Mouse (Mus musculus) spleen, adult 18-20 months (tissue): ENCODE results near the gene Duox2.
"Not testable (repeated sequence)": the region's sequence is repeated elsewhere in the genome, so short reads cannot be mapped to it uniquely, and the experiment has no call there.

Source experiments
- DNase-seq, 2 experiments: peaks; one replicate each; pipeline ENCODE4 v3.0.0; 2022; ENCODE audit warnings: mixed read lengths in 2 of 2

Duox2 gene

DNA sequence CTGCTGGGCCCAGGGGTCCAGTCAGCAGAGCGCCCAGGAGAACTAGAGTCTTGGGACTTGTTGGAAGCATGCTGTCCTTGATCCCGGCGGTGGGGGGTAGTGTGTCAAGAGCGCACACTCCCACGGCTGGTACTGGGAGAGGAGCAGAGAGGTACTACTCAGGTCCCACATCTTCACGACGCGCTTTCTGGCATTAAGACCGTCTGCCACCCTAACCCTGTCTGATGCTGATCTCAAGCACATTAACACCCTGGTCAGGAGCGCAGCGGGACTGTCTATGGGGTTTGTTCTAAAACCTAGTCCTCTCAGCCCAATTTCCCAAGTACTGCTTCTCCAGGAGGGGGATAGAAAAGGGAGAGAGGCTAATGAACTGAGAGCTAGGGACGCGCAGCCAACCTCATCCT lies at the start of gene Duox2:
Gene Duox2, minus strand, starts transcription at position 354 of the 404 bp plus-strand sequence.
- DNase-seq, result no peak

DNA sequence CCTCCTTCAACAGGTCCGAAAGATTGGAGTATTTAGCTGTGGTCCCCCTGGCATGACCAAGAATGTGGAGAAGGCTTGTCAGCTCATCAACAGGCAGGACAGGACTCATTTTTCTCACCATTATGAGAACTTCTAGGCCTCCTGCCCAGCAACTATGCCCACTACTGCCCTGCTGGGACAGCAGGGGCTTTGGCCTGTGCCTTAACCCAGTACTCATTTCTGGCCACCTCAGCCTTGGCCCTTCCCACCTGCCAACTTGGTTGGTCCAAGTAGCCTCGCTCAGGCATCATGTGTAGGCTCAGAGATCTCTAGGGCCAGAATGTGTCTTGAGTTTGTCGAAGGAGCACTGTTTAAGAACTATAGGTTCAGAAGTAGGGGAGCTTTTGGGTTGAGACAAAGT lies 49.0 kb upstream of the Duox2 start:
- DNase-seq, result no peak

DNA sequence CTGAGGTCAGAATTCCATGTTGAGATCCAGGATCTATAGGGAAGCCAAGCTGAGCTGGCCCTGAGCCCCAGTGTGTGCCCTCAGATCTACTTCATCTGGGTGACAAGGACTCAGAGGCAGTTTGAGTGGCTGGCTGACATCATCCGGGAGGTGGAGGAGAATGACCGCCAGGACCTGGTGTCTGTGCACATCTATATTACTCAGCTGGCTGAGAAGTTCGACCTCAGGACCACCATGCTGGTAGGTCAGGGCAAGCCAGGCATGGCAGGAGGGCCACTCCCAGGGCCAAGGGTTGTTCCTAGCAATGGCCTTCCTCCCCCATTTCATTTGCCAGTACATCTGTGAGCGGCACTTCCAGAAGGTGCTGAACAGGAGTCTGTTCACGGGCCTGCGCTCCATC lies 47.9 kb upstream of the Duox2 start:
- DNase-seq, result not testable (repeated sequence)

DNA sequence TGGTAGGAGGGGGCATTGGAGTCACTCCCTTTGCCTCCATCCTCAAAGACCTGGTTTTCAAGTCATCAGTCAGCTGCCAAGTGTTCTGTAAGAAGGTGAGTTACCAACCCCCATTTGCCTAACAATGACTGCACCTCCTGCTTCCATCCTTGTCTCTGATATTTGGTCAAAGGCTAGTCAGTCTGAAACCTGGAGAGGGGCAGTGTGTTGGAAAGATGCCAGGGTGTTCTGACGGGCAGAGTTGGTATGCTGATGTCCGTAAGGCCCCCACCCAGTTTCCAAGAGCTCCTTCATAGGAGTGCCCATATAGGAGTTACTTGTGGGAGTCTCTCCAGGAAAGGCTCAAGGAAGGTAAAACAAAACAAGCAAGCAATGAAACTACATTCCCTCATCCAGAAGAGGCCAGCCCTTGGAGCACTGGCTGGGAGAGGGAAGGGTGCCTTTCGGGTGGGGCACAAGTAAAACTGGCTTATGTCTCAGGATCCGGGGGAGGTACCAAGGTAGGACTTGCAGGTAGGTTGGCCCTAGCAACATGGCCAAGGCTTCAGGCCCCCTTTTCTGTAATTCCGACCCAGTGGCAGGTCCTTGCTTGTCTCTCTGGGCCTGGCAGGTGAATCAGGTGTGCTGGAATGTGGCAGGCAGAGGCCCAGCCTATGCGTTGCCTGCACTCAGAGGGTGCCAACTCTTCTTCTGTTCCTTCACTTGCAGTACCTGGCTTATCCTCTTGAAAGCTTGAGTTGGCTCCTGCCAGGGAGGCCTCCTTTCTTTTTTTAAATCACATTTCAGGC lies 47.1 kb upstream of the Duox2 start:
- no peak for DNase-seq

DNA sequence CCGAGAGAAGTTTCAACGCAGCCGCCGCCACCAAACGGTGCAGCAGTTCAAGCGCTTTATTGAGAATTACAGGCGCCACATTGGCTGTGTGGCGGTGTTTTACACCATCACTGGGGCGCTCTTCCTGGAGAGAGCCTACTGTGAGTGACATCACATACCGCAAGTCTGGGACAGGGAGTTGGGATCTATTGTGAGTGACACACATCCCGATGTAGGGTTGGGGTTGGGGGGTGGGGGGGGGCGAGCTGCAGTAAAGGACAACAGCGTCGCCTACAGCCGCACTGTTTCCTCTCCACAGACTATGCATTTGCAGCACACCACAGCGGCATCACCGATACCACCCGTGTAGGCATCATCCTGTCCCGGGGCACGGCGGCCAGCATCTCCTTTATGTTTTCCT lies 39.0 kb upstream of the Duox2 start:
- DNase-seq, result no peak

DNA sequence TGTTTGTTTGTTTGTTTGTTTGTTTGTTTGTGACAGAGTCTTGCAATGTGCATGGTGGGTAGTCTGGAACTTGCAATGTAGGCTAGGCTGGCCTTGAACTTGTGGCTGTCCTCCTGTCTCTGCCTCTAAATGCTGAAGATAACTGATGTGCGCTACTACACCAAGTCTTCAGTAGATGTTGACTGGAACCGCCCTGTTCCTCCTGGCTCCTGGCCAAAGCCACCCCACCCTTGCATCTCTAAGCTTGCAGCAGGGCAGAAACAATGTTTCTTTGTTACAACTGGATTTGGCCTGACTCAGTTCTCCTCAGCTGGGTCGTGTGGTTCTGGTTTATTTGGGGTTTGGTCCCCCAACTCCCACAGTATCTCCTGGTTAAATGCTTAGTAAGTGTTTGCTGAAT lies 35.9 kb upstream of the Duox2 start:
- no peak for DNase-seq

DNA sequence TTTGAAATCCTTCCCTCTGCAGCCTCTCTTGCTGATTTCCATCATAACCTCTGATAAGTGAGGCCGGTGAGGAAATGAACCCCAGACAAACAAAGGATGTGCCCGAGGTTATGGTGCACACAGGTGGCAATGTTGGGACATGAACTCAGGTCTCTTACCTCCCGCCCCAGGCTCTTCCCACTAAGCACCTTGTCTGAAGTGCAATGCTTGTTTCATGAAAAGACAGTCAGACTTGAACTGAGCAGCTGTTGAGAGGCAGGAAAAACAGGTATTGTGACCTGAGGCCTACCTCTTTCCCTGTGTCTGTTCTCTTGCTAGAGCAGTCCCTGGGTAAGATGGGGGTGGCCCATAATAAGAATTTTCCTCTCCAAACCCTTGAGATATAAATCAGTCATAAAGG lies 34.0 kb upstream of the Duox2 start:
- no peak for DNase-seq

DNA sequence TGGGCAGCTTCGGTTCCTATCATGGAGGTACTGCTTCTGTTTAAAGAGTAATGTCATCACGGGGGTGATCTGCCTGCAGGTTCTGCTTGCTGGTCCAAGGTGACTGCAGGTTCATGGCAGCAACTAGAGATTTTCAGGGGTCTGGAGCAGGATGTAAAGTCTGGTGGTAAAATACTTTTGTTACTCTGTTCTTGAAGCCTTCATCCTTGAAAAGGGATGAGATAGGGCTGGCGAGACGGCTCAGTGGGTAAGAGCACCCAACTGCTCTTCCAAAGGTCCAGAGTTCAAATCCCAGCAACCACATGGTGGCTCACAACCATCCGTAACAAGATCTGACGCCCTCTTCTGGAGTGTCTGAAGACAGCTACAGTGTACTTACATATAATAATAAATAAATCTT lies 32.1 kb upstream of the Duox2 start:
- not testable (repeated sequence) for DNase-seq

DNA sequence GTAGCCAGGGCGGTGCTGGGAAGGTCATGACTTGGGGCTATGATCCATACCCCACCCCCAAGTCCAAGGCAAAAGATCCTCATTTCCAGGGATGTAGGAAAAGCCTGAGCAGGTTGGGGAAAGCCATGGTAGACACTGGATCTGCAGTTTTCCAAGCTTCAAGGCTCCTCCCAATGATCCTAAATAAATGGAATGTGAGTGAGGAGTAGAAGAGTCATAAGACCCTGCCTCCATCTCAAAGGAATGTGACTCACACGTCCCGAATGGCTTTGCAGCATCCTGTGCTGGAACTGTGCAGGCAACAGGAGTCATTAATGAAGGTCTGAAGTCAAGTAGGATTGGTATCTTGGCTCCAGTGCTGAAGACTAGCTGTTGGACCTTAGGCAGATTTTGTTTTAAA lies 29.7 kb upstream of the Duox2 start:
- no peak for DNase-seq

DNA sequence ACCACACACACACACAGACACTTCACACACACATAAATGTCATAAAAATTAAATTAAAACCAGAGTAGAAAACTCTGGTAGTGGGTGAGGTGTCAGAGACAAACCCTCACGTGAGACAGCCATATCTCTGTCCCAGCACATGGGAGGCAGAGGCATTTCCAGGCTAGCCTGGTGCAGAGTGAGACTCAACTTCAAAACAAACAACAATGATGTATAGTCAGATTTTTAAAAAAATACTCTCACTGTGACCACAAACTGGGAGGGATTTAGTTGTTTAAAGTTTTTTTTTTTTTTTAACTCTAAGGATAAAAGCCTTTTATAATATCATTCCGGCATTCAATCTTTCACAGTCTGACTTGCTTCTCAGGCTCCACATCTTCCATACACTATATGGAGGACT lies 27.1 kb upstream of the Duox2 start:
- no peak for DNase-seq

DNA sequence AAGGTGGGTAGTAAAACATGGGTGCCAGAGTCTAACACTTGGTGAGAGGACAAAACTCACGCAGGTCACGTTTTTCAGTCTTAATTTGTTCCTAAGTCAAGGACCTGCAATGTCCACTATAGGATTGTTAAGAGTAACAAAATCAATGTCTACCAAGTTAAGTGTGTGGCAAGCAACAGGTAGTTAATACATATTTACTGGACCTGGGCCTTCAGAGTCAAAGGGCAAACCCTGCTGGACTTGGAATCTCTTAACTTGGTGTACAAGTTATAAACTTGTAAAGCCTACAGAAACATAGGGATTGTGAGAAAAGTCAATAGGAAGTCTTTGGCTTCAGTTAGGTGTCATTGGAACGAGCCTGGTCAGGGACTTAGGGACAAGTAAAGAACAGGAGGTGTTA lies 26.3 kb upstream of the Duox2 start:
- no peak for DNase-seq

DNA sequence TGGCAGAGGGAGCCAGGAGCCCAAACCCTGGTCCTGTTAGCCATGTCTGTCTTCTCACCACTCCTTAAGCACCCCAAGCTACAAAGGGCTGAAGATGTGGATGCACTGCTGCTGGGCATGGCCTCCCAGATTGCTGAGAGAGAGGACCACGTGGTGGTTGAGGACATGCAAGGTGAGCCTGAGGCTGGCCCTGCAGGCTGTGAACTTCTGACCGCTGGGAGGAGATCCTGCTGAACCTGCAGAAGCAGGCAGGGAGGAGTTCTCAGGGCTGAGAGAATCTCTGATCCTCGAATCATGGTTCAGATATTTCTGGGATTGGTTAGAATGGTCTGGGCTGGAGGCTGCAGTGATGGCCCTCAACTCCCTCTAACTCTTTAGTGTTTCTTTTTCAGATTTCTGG lies 25.7 kb upstream of the Duox2 start:
- DNase-seq, result no peak

DNA sequence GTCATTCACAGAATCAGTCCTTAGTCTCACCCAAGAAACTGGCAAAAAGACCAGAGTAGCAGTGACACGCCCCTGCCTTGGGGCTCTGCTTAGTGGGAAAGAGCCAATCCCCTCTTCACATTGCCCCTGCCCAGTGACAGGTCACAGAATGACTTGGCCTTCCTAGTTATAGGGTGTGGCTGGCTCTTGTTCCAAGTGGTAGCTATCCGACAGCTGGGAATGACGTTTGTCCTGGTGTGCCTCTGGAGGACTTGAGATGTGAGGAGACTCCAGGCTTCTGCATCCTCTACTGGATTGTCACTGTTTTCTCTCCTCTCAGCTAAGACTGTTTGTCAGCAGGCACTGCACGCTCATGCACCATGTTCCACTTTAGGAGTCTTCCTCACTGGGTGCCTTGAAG lies 19.1 kb upstream of the Duox2 start:
- DNase-seq, result no peak

DNA sequence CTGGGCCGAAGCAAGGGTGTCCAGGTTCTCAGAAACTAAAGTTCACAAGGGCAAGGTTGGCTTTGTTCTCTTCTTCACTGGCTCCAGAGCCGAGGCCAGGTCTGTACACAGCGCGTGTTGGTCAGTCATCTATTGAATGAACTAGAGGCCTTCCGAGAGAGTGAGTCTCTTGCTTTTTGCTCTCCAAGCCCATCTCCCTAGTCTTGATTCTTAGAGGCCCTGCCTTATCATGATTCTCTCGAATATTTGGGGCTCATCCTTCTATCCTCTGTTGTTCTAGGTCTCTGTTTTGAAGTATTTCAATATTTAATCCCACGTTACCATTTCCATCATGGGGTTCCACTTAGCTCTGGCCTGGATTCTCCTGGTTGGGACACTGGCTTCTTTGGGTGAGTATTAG lies 17.1 kb upstream of the Duox2 start, which contains the start of gene Duox1:
Gene Duox1, plus strand, starts transcription at position 301 of the 400 bp plus-strand sequence.
- no peak for DNase-seq

DNA sequence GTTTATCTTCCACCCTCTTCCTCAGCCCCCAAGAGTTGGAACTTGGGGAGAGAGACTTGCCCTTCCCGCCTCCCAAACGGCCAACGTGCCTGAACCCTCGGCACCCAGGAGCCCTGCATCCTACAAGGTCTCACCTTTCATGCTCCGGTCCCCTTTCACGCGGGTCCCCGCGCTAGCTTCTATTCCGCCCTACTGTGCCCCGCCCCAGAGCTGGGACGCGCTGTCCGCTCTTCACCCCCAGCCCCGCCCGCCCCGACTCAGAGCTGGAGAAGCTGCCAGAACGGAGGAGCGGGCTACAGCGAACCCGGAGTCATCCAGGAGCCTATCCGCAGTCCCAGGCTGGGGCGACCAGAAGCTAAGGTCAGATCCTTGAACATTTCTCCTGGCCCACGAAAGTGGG lies 15.3 kb upstream of the Duox2 start, which contains the start of gene Duoxa1:
Gene Duoxa1, minus strand, starts transcription at position 195 of the 400 bp plus-strand sequence.
- DNase-seq, result no peak

DNA sequence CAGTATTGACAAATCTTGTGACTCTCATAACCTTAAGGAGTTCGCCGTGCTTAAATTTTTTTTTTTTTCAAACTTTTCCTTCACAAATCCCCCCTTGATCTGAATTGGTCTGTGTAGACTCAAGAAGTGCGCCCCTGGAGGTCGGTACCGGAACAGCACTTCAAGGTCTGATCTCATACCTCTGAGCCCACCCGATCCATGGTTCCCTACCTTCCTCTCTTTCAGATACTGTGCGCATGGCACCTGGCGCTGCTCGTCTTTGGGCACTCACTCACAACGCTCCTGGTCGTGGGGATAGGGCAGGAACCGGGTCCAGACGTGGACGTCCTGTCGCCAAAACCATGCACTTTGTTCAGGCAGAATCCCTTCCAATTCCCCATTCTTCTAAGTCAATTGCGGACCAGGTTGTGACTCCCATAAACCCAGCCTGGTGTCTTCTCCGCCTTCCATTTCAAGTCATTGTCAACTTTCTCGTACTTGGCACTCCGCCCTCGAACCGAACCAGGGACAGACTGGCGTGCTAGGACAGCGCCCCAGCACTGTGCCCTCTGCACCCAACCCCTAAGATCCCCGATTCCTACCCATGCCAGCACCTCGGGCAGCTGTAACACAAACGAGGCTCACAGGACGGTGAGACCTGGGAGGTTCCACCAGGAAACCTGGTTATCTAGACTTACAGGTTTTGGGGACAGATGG lies 14.6 kb upstream of the Duox2 start:
- peak; percentile 25 to 74 for DNase-seq

DNA sequence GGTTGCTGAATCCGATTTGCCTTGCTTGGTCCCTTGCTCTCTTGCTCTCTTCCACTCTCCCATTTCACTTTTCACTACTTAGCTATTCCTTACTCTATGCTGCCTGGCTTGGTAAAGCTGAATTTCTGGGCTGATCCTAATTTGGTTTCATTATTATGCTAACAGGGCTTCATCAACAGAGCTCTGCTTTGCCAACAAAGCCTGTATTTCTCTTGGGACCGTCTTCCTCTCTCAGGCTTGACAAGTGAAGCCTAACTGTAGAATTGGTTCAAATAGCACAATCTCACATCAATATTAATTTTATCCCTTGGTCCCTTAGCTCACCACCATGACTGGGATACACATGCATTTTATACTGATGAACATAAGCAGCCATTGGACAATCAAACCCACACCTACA lies 13.3 kb upstream of the Duox2 start:
- DNase-seq, result no peak

DNA sequence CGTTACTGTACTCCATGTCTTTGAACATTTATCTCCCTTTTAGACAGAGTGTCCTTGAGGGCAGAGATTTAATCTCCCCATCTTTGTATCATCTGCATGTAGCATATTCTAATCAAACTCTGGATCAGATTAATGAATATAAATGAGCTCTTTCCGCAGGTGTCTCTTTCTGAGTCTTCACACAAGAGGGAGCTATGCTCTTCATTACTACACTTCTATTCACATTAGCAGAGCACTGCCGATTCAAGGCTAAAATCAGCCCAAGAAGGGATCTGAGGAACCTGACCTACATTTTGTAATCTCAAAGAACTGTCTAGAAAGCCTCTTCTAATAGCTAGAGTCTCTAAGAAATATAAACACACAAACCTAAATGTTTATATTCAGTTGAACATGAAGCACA lies 11.4 kb upstream of the Duox2 start:
- no peak for DNase-seq

DNA sequence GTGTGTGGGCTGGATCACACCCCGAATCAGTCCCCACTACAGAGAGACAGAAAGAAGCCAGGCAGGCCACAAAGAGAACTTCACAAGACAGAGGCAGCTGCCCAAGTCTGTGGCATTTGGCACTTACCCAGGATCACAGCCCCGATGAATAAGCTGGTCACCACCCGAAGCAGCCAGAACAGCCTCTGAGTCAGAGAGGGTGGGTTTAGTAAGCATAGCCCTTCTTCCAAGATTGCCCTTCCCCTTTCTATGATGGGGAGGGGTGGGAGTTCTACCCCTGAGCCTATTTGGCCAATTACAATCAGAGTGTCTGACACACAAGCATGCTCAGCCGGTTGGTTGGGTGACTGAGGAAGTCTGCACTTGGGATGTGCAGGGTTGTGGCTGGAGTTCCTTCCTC lies 7.9 kb upstream of the Duox2 start:
- DNase-seq, result no peak

DNA sequence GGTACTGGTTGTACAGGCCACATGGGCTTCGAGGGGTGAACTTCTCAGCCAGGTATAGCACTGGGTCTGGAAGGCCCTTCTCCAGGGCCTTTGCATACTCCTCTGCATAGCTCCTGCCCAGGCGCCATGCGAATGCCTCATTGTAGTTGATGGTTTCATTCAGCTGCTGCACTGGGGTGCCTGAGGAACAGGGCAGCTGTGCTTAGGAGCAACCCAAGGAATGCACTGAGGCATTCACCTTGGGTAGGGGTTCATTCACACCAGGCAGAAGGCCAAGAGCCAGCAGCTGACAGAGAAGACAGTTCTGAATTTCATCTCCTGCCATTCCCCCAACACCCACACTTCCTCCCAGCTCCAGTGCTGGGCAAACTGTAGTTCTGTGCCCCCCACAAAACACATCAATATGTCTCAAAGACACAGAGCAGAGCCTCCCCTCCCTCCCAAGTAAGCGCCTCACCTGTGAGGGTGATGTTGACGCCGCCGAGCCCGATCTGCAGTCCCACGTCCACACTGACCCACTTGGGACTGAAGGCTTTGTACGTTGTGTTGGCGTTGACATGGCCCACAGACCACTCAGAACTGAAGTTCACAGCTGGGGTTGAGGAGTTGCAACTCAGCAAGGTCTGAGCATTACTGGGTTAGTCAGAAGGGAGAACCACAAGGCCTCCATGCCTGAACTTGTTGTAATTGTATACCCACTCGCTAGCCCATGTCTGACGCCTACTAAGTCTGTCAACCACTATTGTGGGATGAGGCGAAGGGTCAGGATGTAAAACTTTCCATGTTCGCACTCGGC lies 7.0 kb upstream of the Duox2 start:
- DNase-seq, result no peak

DNA sequence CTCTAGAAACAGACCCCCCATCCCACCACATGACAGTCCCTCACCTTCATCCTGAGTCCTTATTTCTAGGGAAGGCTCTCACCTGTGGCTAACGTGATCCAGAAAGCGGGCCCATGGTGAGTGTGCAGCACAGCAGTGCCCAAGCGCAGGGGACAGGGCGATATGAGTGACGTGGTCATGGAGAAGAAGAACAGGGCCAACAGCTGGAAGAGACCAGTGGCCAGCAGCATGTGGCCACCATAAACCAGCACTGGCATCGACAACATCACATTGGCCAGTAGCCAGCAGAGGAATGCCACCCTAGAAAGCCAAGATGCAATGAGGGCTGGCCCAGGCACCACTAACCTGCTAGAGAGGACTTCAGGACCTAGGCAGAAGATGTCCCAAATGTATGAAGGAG lies 6.3 kb upstream of the Duox2 start:
- no peak for DNase-seq

DNA sequence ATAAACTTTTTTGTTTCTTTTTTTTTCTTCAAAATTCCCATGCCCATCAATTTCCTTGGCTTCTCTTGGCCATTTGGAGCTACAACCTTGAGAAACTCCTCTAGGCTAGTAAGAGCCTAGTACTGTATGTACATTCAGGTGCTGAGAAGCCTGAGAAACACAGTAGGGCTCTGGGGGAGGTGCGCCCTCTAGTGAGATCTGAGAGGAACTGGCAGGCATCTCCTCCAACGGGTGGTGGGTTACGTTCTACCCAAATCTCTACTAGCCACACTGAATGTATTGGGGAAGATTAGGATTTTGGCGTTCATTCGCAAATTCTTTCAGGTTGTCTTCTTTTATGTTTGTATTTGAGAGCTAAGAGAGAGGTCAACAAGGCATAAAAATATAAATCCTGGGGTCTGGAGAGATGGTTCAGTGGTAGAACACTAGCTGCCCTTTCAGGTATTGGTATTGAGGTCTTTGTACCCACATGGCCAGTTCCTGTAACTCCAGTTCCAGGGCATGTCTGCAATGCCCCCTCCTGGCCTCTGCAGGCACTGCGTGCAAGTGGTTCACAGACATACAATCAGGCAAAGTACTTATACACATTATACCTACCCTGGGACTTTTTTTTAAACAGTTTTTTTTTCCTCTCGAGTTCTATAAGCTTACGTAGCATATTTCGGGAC lies 4.5 kb upstream of the Duox2 start:
- DNase-seq, result peak; percentile 25 to 65
